Mouse (Mus musculus) spleen, postnatal 14 days (tissue): Measurements from ENCODE around the gene Blvra.
A peak's percentile ranks its signal among the peaks of the same experiment; 100 is the strongest.

Experiments
- DNase-seq, 2 experiments: peaks; one replicate each; pipeline ENCODE4 v3.0.0; 2021 to 2022; ENCODE audit warnings: low spot score in 2 of 2

The Blvra gene

DNA sequence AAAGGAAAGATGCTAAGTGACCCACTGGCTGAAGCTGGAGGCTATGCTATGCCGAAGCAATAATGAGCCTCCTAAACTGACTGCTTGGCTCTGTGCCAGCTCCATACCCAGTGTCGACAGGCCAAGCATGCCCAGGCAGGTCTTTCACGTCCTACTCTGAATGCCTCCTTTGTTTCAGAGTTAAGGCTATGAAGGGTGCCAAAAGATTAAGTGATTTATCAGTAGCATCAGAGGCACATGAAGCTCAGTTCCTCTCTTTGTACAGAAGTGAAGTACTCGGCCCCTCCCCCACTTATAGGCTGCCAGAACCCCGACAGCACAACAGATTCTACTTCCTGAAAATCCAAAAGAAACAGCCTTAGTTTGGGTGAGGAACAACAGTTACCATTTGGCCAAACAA lies 66.5 kb downstream of the Blvra start:
- DNase-seq = no peak

DNA sequence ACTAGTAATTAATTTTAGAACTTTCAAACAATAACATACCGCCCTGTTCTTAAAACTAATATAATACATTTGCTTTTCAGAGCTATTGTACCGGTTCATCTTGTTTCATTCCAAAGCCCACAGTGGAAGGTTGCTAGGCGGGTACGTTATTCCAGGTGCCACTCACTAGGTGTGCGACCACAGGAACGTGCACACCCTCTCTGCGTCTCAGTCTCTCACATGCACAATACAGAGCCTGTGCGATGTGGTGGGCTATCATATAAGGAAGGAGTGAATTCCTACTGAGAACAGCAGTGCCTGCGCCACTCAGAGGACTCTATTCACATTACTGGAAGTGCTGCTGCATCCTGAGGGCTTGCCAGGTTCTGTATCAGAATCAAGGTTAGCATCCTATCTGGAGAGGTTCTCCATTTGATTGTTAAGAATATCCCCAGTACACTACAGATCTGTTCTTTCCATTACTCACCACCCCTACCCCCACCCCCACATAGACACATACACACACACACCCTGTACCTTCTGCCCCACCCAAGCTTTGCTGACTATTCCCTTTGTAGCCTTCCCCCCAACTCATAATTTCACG lies 67.5 kb downstream of the Blvra start:
- no peak for DNase-seq

DNA sequence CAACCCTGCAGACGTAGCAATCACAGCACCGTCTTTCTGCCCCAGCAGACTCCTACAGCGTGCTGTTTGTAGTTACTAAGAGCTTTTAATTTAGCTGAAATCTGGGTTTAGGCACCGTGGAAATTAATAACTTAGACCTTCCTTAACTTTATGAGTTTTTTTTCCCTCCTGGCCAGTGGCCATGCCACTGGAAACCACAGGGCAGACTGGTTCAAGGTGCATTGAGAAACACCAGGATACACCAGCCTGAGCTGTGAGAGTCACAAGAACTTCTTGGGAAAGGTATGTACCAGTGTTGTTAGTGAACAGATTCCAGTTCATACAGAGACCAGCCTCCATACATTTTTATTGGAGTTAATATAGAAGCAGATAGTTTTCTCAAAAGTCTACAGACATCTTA lies 68.0 kb downstream of the Blvra start:
- no peak for DNase-seq

DNA sequence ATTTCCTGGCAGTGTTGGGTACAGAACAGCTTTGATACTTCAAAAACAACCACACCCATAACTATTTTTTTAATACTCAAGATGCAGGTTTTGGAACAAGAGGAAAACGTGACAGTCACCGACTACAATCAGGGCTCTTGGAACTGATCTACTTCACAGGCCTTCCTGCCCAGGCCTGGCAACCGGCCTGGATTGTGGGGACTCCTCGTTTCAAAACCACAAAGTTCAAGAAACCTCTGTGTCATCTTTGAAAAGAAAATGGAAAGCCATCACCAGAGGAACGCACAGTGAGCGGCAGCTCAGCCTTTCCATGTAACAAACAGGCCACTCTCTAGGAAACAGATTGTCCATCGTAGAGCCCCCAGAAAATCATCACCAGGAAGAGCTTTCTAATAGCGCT lies 68.6 kb downstream of the Blvra start:
- DNase-seq = no peak

DNA sequence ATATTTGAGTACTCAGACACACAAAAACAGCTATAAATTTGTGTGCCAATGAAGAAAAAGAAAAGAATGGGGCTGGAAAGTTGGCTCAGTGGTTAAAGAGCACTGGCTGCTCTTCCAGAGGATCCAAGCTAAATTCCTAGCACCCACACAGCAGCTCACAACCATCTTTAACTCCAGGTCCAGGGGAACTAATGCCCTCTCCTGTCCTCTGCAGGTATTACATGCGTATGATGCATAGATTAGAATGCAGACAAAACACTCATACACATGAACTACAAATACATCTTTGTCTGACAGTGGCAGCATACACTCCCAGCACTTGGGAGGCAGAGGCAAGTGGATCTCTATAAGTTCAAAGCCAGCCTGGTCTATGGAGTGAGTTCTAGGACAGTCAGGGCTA lies 69.1 kb downstream of the Blvra start:
- no peak for DNase-seq

DNA sequence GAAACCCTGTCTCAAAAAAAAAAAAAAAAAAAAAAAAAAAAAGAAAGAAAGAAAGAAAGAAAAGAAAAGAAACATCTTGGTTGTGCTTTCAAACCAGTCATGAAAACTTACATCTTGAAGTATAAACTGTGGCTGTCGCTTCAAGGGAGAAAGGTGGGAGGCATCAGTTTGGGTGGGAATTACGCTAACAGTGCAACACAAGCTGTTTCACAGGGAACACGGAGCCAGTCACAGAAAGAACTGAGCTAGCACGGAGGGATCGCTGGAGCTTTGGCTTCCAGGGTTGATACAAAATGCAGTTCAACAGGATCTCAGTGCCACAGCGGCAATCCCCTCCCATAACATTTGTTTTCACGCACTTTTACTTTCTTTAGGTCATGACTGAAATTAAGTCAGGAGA lies 69.5 kb downstream of the Blvra start:
- no peak for DNase-seq

DNA sequence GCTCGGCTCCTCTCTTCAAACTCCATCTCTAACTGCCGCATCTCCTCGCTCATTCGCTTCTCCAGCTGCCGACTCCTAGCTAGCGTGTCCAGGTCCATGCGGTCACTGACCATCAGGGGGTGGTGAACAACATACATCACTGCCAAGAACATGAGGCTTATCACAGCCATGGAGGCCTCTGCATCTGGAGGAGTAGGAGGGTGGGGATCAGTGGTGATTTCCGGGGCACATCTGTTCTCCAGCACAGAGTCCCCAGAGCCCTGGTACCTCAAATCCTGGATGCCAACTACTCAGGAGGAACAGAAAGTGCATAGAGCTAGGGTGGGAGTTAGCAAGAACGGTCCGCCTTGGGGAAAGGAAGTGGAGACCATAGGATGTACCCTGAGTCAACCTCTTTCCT lies 71.6 kb downstream of the Blvra start:
- no peak for DNase-seq

DNA sequence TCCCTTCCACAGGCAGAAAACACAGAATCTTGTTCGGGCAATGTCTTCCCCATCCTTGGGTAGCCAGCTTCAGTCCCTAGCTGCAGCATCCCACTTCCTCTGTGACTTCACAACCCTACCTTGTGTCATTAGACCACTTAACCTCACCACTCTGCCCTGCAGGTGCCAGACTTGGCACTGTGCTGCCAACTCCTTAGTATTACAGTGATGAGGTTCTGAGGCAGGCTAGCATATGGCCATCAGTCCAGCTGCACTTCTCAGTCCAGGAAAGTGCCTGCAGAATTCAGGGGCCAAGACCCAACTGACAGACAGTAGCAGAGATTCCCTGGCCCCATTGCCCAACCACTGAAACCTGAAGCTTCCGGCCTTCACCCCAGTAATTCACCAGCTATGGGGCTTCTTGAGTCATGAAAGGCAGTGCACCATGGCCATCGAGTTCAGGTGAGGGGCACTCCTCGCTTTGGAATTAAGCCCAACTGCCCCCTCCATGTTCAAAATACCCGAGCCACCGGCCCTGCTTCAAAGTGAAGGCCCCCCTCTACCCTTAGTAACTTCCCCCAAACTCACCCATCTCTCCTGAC lies 72.2 kb downstream of the Blvra start:
- no peak for DNase-seq

DNA sequence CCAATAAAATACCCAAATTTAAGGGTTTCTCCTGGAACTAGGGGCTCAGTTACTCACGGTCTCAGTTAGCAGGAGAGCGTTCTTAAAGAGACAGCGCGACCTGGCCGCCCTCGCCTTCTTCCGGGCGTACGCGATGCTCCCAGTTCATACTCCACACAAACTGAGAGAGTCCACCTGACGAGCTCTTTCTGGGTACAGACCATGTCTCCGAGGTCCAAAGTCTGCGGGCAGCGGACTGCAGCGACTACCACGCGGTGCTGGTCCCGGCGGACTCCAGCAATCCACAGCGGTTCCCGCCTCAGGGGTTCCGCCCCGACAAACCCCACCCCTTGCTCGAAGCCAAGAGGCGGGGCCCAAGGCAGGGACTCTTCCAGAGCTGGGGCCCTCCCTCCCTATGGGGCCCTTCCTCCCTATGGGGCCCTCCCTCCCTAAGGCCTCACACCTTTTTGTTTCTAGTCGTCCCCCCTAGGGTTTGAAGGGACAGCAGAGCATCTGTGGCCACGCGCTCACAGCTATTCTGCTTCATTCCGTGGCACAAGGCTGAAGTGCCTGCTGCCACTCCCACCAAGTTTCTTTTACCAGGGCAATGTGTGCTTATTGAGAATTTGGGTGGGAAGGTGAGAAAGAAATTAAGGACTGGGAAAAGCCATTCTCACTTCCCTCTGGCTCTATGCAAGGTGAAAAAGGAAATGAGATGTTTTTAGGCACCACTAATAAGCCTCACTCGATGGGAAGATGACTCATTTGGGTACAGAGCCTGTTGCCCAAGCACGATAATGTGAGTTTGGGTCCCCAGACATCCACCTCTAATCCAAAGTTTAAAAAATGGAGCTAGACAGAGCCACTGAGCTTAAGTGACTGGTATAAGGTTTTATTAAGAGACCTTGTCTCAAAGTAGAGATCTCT lies 72.9 kb downstream of the Blvra start, which contains the start of gene Itpripl1:
Gene Itpripl1 (minus strand): TSS at position 285 of the 906 bp plus-strand sequence.
- peak; percentile 72 for DNase-seq

DNA sequence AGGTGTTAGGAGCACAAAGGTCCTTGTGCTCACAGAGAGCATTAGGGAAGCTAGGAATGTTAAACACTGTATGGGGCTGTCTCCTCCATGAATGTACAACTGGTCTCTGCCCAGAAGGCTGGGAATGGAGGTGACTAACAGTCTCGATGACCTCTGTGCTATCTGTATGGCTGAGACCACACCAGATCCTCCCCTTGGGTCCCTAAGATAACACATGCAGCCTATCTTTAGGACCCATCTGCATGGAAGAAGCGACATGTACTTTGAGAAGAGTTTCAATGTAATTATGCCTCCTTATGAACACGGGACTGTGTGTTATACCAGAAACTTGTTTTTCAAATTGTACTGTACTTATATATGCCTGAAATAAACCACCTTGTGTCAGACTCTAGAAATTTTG lies 75.2 kb downstream of the Blvra start:
- DNase-seq = no peak
